Mouse (Mus musculus) lung, postnatal 0 days (tissue): ENCODE results near the gene Sdk1.

ENCODE experiments used
- CTCF ChIP-seq: IDR thresholded peaks from 2 replicates; pipeline ENCODE4 v1.5.1; 2016; ENCODE audit warnings: antibody characterized with exemption, mild to moderate bottlenecking
- EP300 ChIP-seq: IDR thresholded peaks from 2 replicates; pipeline ENCODE4 v1.6.1; 2016; ENCODE audit warnings: antibody characterized with exemption, mild to moderate bottlenecking, control low read depth

DNA sequence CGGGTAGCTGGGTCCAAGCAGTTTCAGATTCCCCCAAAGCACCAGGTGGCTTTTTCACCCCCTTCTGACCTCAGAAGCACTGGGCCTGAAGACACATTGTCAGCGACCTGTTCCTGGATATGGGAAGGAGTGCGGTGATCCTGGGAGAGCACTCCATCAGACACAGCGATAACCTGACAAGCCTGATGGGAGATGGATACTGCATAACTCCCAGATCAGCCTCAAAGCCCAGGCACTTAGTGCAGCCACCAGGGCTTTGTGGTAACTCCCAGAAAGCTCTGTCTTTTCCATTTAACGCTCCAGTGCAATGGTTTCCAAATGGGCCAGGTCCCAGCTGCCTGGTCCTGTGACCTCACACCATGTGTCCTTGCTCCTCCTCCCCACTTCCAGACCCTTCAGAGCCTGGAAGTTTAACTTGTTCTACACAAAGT, 886.9 kb downstream of the Sdk1 start:
- TF ChIP-seq CTCF: no peak
- no peak for TF ChIP-seq EP300
